Mouse (Mus musculus): ENCODE data around the gene Otulin.

DNA sequence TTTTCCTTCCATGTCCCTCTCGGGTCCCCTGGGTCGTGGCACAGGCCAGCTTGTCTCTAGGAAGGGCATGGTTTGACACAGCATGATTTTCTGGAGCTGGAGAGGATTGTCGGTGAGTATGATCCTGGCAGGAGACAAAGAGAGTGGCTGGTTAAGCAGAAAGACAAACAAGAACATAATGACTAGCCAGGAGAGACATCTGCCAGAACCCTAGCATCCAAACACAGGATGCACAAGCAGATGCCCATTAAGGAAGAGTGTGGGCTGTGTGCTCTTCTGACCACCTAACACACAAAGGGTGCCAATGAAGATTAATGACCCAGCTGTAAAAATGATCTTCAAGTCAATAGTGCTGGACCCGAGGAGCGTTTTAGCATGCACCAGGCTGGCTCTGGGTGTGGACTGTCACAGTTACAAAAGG, 134.5 kb downstream of the Otulin start:
- TF ChIP-seq CTCF (IDR thresholded peaks at IDR 0.05) (no peak), EP300 (IDR thresholded peaks at IDR 0.05) (no peak)

All from lung, postnatal 0 days (tissue).